Mouse (Mus musculus): ENCODE measurements around the gene Prpsap2. TPM values are rescaled to one million over a fixed set of nuclear protein-coding genes. Genes with fewer than 3 reads are reported as not detected.

The Prpsap2 gene
- polyA plus RNA-seq, 2 experiments: 20.6 to 33.2 TPM

GRCm38 (mm10) chr11:61774551-61775149 lies 12.8 kb upstream of the Prpsap2 start:
- Histone ChIP-seq H3K4me3 (replicated peaks; ENCODE audit: low read length) (no peak overlapping the region), H3K27me3 (ENCODE audit: control insufficient read depth, insufficient read depth, low read length) (no peaks in the 10 kb centered on the region), H3K27ac (replicated peaks; ENCODE audit: low read depth, low read length) (no peak overlapping the region), H3K36me3 (ENCODE audit: control insufficient read depth, insufficient read depth, low read length) (peaks cover 44% of the 10 kb centered on the region), H3K4me1 (ENCODE audit: control insufficient read depth, insufficient read depth, low read length) (no peaks in the 10 kb centered on the region), H3K9me3 (ENCODE audit: control insufficient read depth, low read length) (no peaks in the 10 kb centered on the region), H3K9ac (ENCODE audit: low read depth, low read length, severe bottlenecking) (no peak overlapping the region), H3K4me2 (replicated peaks; ENCODE audit: low read depth, low read length, severe bottlenecking) (no peak overlapping the region)
- no peak for TF ChIP-seq POLR2A (IDR thresholded peaks at IDR 0.05; ENCODE audit: borderline replicate concordance, extremely low read depth, insufficient read depth, insufficient read length)
- DNase-seq (ENCODE audit: low spot score) (no peak), ATAC-seq (ENCODE audit: low FRiP score, low read depth) (no peak)
- WGBS: 82% methylated on average over 4 of the region's 4 CpGs

GRCm38 (mm10) chr11:61760518-61760917 lies 1.4 kb downstream of the Prpsap2 start:
- Histone ChIP-seq H3K27ac (replicated peaks; ENCODE audit: low read depth, low read length) (no peak overlapping the region), H3K4me3 (replicated peaks; ENCODE audit: low read length) (peak overlapping the region; percentile 54; the same call in 1 of the 2 replicates), H3K36me3 (ENCODE audit: control insufficient read depth, insufficient read depth, low read length) (peaks cover 12% of the 10 kb centered on the region), H3K4me1 (ENCODE audit: control insufficient read depth, insufficient read depth, low read length) (peaks cover 8% of the 10 kb centered on the region), H3K9ac (ENCODE audit: low read depth, low read length, severe bottlenecking) (no peak overlapping the region), H3K9me3 (ENCODE audit: control insufficient read depth, low read length) (no peaks in the 10 kb centered on the region), H3K27me3 (ENCODE audit: control insufficient read depth, insufficient read depth, low read length) (no peaks in the 10 kb centered on the region), H3K4me2 (replicated peaks; ENCODE audit: low read depth, low read length, severe bottlenecking) (peak overlapping the region; percentile 63)
- 60% methylated on average over 5 of the region's 5 CpGs for WGBS
- DNase-seq (ENCODE audit: low spot score): no peak
- no peak for ATAC-seq (ENCODE audit: low FRiP score, low read depth)
- no peak for TF ChIP-seq POLR2A (IDR thresholded peaks at IDR 0.05; ENCODE audit: borderline replicate concordance, extremely low read depth, insufficient read depth, insufficient read length)

- no peaks in the 10 kb centered on the region for H3K27me3 ChIP-seq (ENCODE audit: control insufficient read depth, insufficient read depth, low read length)
- H3K9me3 ChIP-seq (ENCODE audit: control insufficient read depth, low read length): no peaks in the 10 kb centered on the region
- DNase-seq (ENCODE audit: low spot score): no peak
- WGBS: 95% methylated on average over 2 of the region's 2 CpGs
- ATAC-seq (ENCODE audit: low FRiP score, low read depth): no peak
- TF ChIP-seq POLR2A (IDR thresholded peaks at IDR 0.05; ENCODE audit: borderline replicate concordance, extremely low read depth, insufficient read depth, insufficient read length): no peak
- peaks cover 8% of the 10 kb centered on the region for H3K4me1 ChIP-seq (ENCODE audit: control insufficient read depth, insufficient read depth, low read length)
- H3K9ac ChIP-seq (ENCODE audit: low read depth, low read length, severe bottlenecking): no peak overlapping the region
- H3K4me3 ChIP-seq (replicated peaks; ENCODE audit: low read length): no peak overlapping the region
- H3K4me2 ChIP-seq (replicated peaks; ENCODE audit: low read depth, low read length, severe bottlenecking): no peak overlapping the region
- H3K36me3 ChIP-seq (ENCODE audit: control insufficient read depth, insufficient read depth, low read length): peaks cover 40% of the 10 kb centered on the region
- H3K27ac ChIP-seq (replicated peaks; ENCODE audit: low read depth, low read length): no peak overlapping the region
These were observed 4.7 kb downstream of the Prpsap2 start for GRCm38 (mm10) chr11:61757151-61757550.

- TF ChIP-seq POLR2A (IDR thresholded peaks at IDR 0.05; ENCODE audit: borderline replicate concordance, extremely low read depth, insufficient read depth, insufficient read length): no peak
- 78% methylated on average over 5 of the region's 5 CpGs for WGBS
- no peaks in the 10 kb centered on the region for H3K9me3 ChIP-seq (ENCODE audit: control insufficient read depth, low read length)
- no peaks in the 10 kb centered on the region for H3K27me3 ChIP-seq (ENCODE audit: control insufficient read depth, insufficient read depth, low read length)
- H3K4me3 ChIP-seq (replicated peaks; ENCODE audit: low read length): no peak overlapping the region
- H3K36me3 ChIP-seq (ENCODE audit: control insufficient read depth, insufficient read depth, low read length): peaks cover 74% of the 10 kb centered on the region
- H3K9ac ChIP-seq (ENCODE audit: low read depth, low read length, severe bottlenecking): no peak overlapping the region
- ATAC-seq (ENCODE audit: low FRiP score, low read depth) (no peak), DNase-seq (ENCODE audit: low spot score) (peak; percentile 23)
- no peak overlapping the region for H3K27ac ChIP-seq (replicated peaks; ENCODE audit: low read depth, low read length)
- no peaks in the 10 kb centered on the region for H3K4me1 ChIP-seq (ENCODE audit: control insufficient read depth, insufficient read depth, low read length)
- H3K4me2 ChIP-seq (replicated peaks; ENCODE audit: low read depth, low read length, severe bottlenecking): no peak overlapping the region
These were observed 10.3 kb downstream of the Prpsap2 start for GRCm38 (mm10) chr11:61751612-61752011.

GRCm38 (mm10) chr11:61747161-61747560 lies 14.7 kb downstream of the Prpsap2 start:
- ATAC-seq (ENCODE audit: low FRiP score, low read depth): no peak
- Histone ChIP-seq H3K9me3 (ENCODE audit: control insufficient read depth, low read length) (no peaks in the 10 kb centered on the region), H3K36me3 (ENCODE audit: control insufficient read depth, insufficient read depth, low read length) (peaks cover 68% of the 10 kb centered on the region), H3K27ac (replicated peaks; ENCODE audit: low read depth, low read length) (no peak overlapping the region), H3K9ac (ENCODE audit: low read depth, low read length, severe bottlenecking) (no peak overlapping the region), H3K4me3 (replicated peaks; ENCODE audit: low read length) (no peak overlapping the region), H3K4me1 (ENCODE audit: control insufficient read depth, insufficient read depth, low read length) (no peaks in the 10 kb centered on the region), H3K4me2 (replicated peaks; ENCODE audit: low read depth, low read length, severe bottlenecking) (no peak overlapping the region), H3K27me3 (ENCODE audit: control insufficient read depth, insufficient read depth, low read length) (no peaks in the 10 kb centered on the region)
- DNase-seq (ENCODE audit: low spot score): no peak
- no peak for TF ChIP-seq POLR2A (IDR thresholded peaks at IDR 0.05; ENCODE audit: borderline replicate concordance, extremely low read depth, insufficient read depth, insufficient read length)
- WGBS: 68% methylated on average over 3 of the region's 3 CpGs
